Mouse (Mus musculus): Measurements from ENCODE around the gene Sestd1. TPM values are rescaled to one million over a fixed set of nuclear protein-coding genes. Genes with fewer than 3 reads are reported as not detected.

Gene Sestd1
- polyA plus RNA-seq, 1 experiment from 2014 or later, result 19.5 TPM

GRCm38 (mm10) chr2:77148215-77148614 lies 132.2 kb downstream of the Sestd1 start:
- Histone ChIP-seq H3K27ac (no peak overlapping the region), H3K4me3 (no peak overlapping the region)
- ATAC-seq (ENCODE audit: low FRiP score, low read depth), result no peak

DNA sequence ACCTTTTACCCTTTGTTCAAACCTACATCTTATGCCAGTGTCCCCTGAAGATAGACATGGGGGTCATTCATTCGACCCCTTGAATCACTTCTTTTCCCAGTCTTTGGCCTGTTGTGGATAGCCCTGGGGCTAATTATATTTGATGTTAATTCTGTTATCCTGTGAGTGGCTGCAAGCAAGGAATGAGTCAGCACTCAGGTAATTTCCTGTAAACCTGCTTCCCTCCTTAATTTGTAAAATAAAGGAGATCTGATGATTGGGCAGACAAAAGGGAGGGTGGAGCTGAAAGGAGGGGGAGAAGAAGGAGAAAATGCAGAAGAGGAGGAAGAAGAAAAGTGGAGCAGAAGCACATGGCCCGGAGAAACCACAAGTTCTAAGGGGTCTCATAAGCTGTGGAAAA lies 133.4 kb downstream of the Sestd1 start:
- H3K4me2 ChIP-seq (replicated peaks), result no peak overlapping the region
- H3K27ac ChIP-seq, result no peak overlapping the region
- no peak overlapping the region for H3K4me3 ChIP-seq
- H3K4me1 ChIP-seq, result 0 out of 2 replicates have a peak, but pooled peaks cover 7% of the 10 kb centered on the region
- no peaks in the 10 kb centered on the region for H3K27me3 ChIP-seq
- H3K9me3 ChIP-seq, result no peaks in the 10 kb centered on the region
- ATAC-seq (ENCODE audit: low FRiP score, low read depth), result no peak
- WGBS, result 79% methylated on average over 2 of the region's 2 CpGs
- no peaks in the 10 kb centered on the region for H3K36me3 ChIP-seq
- no peak overlapping the region for H3K9ac ChIP-seq

More at GRCm38 (mm10) chr2:77148215-77148614, 132.2 kb downstream of the Sestd1 start:
- Histone ChIP-seq H3K4me2 (replicated peaks) (no peak overlapping the region), H3K9ac (no peak overlapping the region), H3K27me3 (no peaks in the 10 kb centered on the region), H3K4me1 (0 out of 2 replicates have a peak, but pooled peaks cover 7% of the 10 kb centered on the region), H3K9me3 (no peaks in the 10 kb centered on the region), H3K36me3 (no peaks in the 10 kb centered on the region)
- 50% methylated on average over 4 of the region's 4 CpGs for WGBS

- Histone ChIP-seq H3K4me2 (replicated peaks) (no peak overlapping the region), H3K36me3 (no peaks in the 10 kb centered on the region), H3K9me3 (no peaks in the 10 kb centered on the region), H3K27me3 (no peaks in the 10 kb centered on the region), H3K9ac (no peak overlapping the region), H3K27ac (no peak overlapping the region), H3K4me3 (no peak overlapping the region), H3K4me1 (0 out of 2 replicates have a peak, but pooled peaks cover 7% of the 10 kb centered on the region)
- WGBS, result 70% methylated on average over 3 of the region's 3 CpGs
- ATAC-seq (ENCODE audit: low FRiP score, low read depth), result no peak
These were observed 134.1 kb downstream of the Sestd1 start for GRCm38 (mm10) chr2:77146291-77146690.

DNA sequence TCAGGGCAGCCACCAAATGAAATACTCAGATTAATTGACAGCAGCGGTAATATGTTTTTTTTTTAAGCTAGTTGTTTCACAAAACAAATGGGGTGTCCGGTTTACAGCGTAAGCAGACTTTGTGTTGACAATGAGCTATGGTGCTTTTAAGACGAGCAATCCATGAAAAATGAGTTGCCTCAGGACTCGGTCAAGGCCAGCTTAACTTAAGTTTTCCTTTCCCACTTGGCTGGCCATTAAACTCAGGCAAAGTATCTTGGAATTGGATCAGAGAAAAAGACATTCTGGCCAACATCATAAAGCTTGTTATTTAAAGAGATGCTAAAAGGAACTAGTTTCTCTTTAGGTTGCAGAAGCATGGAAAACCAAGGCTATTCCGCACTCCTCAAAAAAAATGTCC lies 136.9 kb downstream of the Sestd1 start:
- no peak overlapping the region for H3K4me2 ChIP-seq (replicated peaks)
- H3K27ac ChIP-seq, result no peak overlapping the region
- H3K27me3 ChIP-seq, result no peaks in the 10 kb centered on the region
- WGBS, result 60% methylated on average over 6 of the region's 6 CpGs
- H3K4me3 ChIP-seq, result no peak overlapping the region
- no peak overlapping the region for H3K9ac ChIP-seq
- H3K9me3 ChIP-seq, result no peaks in the 10 kb centered on the region
- 0 out of 2 replicates have a peak, but pooled peaks cover 7% of the 10 kb centered on the region for H3K4me1 ChIP-seq
- H3K36me3 ChIP-seq, result no peaks in the 10 kb centered on the region
- ATAC-seq (ENCODE audit: low FRiP score, low read depth), result no peak

- no peak for ATAC-seq (ENCODE audit: low FRiP score, low read depth)
- Histone ChIP-seq H3K4me1 (0 out of 2 replicates have a peak, but pooled peaks cover 6% of the 10 kb centered on the region), H3K36me3 (no peaks in the 10 kb centered on the region), H3K9me3 (no peaks in the 10 kb centered on the region), H3K4me2 (replicated peaks) (no peak overlapping the region), H3K9ac (no peak overlapping the region), H3K4me3 (no peak overlapping the region), H3K27ac (no peak overlapping the region), H3K27me3 (no peaks in the 10 kb centered on the region)
- WGBS, result 87% methylated on average over 6 of the region's 6 CpGs
These were observed 141.5 kb downstream of the Sestd1 start for GRCm38 (mm10) chr2:77138879-77139278.

GRCm38 (mm10) chr2:77134906-77135305 lies 145.5 kb downstream of the Sestd1 start:
- no peaks in the 10 kb centered on the region for H3K9me3 ChIP-seq
- no peak for ATAC-seq (ENCODE audit: low FRiP score, low read depth)
- H3K27me3 ChIP-seq, result no peaks in the 10 kb centered on the region
- no peak overlapping the region for H3K4me3 ChIP-seq
- H3K4me1 ChIP-seq, result no peaks in the 10 kb centered on the region
- H3K27ac ChIP-seq, result no peak overlapping the region
- no peaks in the 10 kb centered on the region for H3K36me3 ChIP-seq
- H3K4me2 ChIP-seq (replicated peaks), result no peak overlapping the region
- WGBS, result 56% methylated on average over 1 of the region's 1 CpGs
- no peak overlapping the region for H3K9ac ChIP-seq

DNA sequence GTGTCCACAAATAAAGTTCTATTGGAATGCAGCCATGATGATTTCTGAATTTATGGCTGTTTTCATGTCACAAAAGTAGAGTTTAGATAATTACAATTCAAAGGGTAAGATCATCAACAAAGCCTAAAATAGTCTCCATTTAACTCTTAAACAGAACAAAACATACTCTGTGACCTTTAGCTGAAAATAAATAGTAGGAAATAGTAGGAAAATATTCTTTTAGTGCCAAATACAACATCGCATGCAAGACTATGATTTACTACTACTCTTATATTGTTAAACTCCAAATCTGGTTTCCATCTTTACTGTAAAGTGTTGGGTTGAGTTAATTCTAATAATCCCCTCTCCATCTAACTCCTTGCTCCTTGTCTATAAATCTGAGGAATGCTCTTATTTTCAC lies 147.0 kb downstream of the Sestd1 start:
- Histone ChIP-seq H3K27me3 (no peaks in the 10 kb centered on the region), H3K9ac (no peak overlapping the region), H3K36me3 (no peaks in the 10 kb centered on the region), H3K4me1 (no peaks in the 10 kb centered on the region), H3K4me2 (replicated peaks) (no peak overlapping the region), H3K27ac (no peak overlapping the region), H3K4me3 (no peak overlapping the region), H3K9me3 (no peaks in the 10 kb centered on the region)
- ATAC-seq (ENCODE audit: low FRiP score, low read depth), result no peak
- 96% methylated on average over 1 of the region's 1 CpGs for WGBS

Other genes starting within 250 kb of the Sestd1 start
- gene Ccdc141, start 110.0 kb downstream of the Sestd1 start, polyA plus RNA-seq (2015; fragmentation: Nextera tagmentation; extraction: Ambion mirVana), result 18.4 and 19.7 TPM in 2 replicates

All from limb, embryonic 13.5 days (tissue).